Mouse (Mus musculus): ENCODE data around the gene Stk38. TPM values are rescaled to one million over a fixed set of nuclear protein-coding genes. Genes with fewer than 3 reads are reported as not detected.

The Stk38 gene
- polyA plus RNA-seq, 1 experiment from 2014 or later: 122 TPM

- Histone ChIP-seq H3K36me3 (no peaks in the 10 kb centered on the region), H3K4me2 (replicated peaks) (peak within 1 kb of the TSS; percentile 72), H3K27ac (replicated peaks) (peak within 1 kb of the TSS; percentile 98), H3K9me3 (replicated peaks) (no peaks in the 10 kb centered on the region), H3K4me3 (replicated peaks) (peak within 1 kb of the TSS; percentile 80), H3K9ac (peak within 1 kb of the TSS; percentile 88), H3K27me3 (no peaks in the 10 kb centered on the region), H3K4me1 (peaks cover 20% of the 10 kb centered on the region)
- ATAC-seq (ENCODE audit: insufficient number of reproducible peaks, low FRiP score, low TSS enrichment, low read depth): peak; percentile 88
- WGBS: under 1% methylated on average over 68 of the region's 80 CpGs
Measured at GRCm38 (mm10) chr17:28951831-28952799, 55.7 kb downstream of the Stk38 start, which contains the start of gene Kctd20. Gene Kctd20, plus strand, starts transcription at chr17:28951950.

GRCm38 (mm10) chr17:28950751-28951150 lies 57.0 kb downstream of the Stk38 start:
- Histone ChIP-seq H3K9me3 (replicated peaks) (no peaks in the 10 kb centered on the region), H3K27me3 (no peaks in the 10 kb centered on the region), H3K4me1 (peaks cover 20% of the 10 kb centered on the region), H3K4me2 (replicated peaks) (no peak overlapping the region), H3K27ac (replicated peaks) (no peak overlapping the region), H3K36me3 (no peaks in the 10 kb centered on the region), H3K9ac (no peak overlapping the region), H3K4me3 (replicated peaks) (no peak overlapping the region)
- WGBS: 63% methylated on average over 4 of the region's 4 CpGs
- no peak for ATAC-seq (ENCODE audit: insufficient number of reproducible peaks, low FRiP score, low TSS enrichment, low read depth)

DNA sequence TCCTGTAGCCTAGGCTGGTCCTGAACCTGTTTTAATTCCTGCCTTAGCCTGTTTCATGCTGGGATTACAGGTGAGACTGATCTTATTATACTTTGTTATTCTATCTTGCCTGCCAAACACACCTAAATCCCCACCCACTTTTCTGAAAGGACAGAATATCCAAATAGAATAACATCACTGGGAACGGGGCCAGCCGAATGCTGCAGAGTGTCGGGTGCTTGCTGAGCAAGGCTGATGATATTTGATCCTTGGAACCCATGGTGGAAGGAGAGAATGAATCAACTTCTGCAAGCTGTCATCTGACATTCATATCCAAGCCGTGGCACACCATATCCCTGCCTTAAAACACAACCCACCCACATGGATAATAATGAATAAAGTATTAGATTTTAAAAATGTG lies 59.1 kb downstream of the Stk38 start:
- Histone ChIP-seq H3K36me3 (no peaks in the 10 kb centered on the region), H3K9ac (no peak overlapping the region), H3K27ac (replicated peaks) (no peak overlapping the region), H3K9me3 (replicated peaks) (no peaks in the 10 kb centered on the region), H3K4me1 (peaks cover 13% of the 10 kb centered on the region), H3K4me3 (replicated peaks) (no peak overlapping the region), H3K4me2 (replicated peaks) (no peak overlapping the region), H3K27me3 (no peaks in the 10 kb centered on the region)
- ATAC-seq (ENCODE audit: insufficient number of reproducible peaks, low FRiP score, low TSS enrichment, low read depth): no peak
- 34% methylated on average over 4 of the region's 4 CpGs for WGBS

DNA sequence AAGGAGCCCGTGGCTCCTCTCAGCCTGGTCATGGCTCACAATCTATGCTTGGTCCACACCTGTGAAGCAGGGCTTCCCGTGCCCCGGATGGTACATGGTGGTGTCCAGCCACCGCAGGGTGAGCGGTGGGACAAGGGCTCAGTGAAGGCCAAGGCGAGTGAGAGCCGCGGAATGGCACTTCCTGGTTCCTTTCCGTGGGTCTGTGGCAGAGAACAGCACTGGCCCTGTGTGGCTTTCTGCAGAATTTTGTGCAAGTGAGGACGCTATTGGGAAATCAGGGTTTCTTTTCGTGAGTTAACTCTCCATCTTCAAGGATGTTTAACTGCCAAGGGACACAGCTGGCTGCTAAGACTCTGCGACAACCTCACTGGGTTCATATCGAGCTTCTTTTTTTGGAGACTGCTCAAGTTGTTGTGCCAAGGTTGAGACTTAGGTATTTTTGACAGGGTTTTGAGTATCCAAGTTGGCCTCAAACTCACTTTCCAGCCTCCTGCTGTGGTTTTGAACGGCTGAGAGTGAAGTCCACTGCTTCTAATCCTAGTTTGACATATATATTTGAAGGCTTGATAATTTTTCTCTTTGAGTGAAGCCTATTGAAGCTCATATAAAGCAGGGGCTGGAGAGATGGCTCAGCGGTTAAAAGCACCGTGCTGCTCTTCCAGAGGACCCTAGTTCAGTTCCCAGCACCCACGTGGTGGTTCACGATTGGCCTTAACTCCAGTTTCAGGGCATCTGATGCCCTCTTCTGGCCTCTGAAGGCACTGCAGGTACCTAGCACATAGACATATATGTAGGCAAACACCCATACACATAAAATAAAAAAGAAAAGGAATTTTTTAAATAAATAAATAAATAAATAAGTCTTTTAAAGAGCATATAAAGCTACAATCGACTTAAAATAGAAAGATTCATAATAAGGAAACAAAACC lies 60.5 kb downstream of the Stk38 start:
- H3K27me3 ChIP-seq: no peaks in the 10 kb centered on the region
- 90% methylated on average over 19 of the region's 19 CpGs for WGBS
- no peak overlapping the region for H3K9ac ChIP-seq
- H3K27ac ChIP-seq (replicated peaks): no peak overlapping the region
- ATAC-seq (ENCODE audit: insufficient number of reproducible peaks, low FRiP score, low TSS enrichment, low read depth): no peak
- H3K36me3 ChIP-seq: no peaks in the 10 kb centered on the region
- H3K4me2 ChIP-seq (replicated peaks): no peak overlapping the region
- no peaks in the 10 kb centered on the region for H3K9me3 ChIP-seq (replicated peaks)
- no peak overlapping the region for H3K4me3 ChIP-seq (replicated peaks)
- H3K4me1 ChIP-seq: peaks cover 8% of the 10 kb centered on the region; the same call in 1 of the 2 replicates

- no peak overlapping the region for H3K4me3 ChIP-seq (replicated peaks)
- no peaks in the 10 kb centered on the region for H3K27me3 ChIP-seq
- H3K36me3 ChIP-seq: no peaks in the 10 kb centered on the region
- no peaks in the 10 kb centered on the region for H3K9me3 ChIP-seq (replicated peaks)
- H3K4me1 ChIP-seq: no peaks in the 10 kb centered on the region
- no peak overlapping the region for H3K9ac ChIP-seq
- 83% methylated on average over 7 of the region's 7 CpGs for WGBS
- no peak overlapping the region for H3K4me2 ChIP-seq (replicated peaks)
- no peak overlapping the region for H3K27ac ChIP-seq (replicated peaks)
- no peak for ATAC-seq (ENCODE audit: insufficient number of reproducible peaks, low FRiP score, low TSS enrichment, low read depth)
Measured at GRCm38 (mm10) chr17:28944481-28944880, 63.3 kb downstream of the Stk38 start.

GRCm38 (mm10) chr17:28943740-28944139 lies 64.1 kb downstream of the Stk38 start, which contains the start of gene Pxt1:
Gene Pxt1, minus strand, starts transcription at chr17:28943840.
- H3K27ac ChIP-seq (replicated peaks): no peak within 1 kb of the TSS
- H3K9me3 ChIP-seq (replicated peaks): no peaks in the 10 kb centered on the region
- no peak within 1 kb of the TSS for H3K4me2 ChIP-seq (replicated peaks)
- no peaks in the 10 kb centered on the region for H3K36me3 ChIP-seq
- no peaks in the 10 kb centered on the region for H3K4me1 ChIP-seq
- WGBS: 84% methylated on average over 7 of the region's 7 CpGs
- H3K4me3 ChIP-seq (replicated peaks): no peak within 1 kb of the TSS
- no peaks in the 10 kb centered on the region for H3K27me3 ChIP-seq
- no peak within 1 kb of the TSS for H3K9ac ChIP-seq
- ATAC-seq (ENCODE audit: insufficient number of reproducible peaks, low FRiP score, low TSS enrichment, low read depth): no peak

DNA sequence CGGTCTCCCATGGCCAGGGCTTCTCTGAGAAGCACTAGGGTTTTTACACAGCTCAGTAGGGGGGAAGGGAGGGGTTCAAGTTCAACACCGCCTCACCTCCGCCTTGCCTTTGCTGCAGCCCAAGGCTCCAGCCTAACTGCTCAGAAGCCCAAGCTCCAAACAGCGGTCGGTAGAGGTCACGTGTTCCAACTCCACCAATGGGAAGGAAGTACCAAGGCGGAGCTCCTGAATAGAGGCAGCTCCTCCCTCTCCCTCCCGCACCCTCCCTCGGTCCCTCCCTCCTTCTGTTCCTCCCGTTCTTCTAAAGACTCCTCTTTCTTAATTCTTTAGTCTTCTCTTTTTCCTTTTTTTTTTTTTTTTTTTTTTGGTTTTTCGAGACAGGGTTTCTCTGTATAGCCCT lies 65.7 kb downstream of the Stk38 start:
- Histone ChIP-seq H3K9ac (no peak overlapping the region), H3K27me3 (no peaks in the 10 kb centered on the region), H3K27ac (replicated peaks) (no peak overlapping the region), H3K9me3 (replicated peaks) (no peaks in the 10 kb centered on the region), H3K4me1 (no peaks in the 10 kb centered on the region), H3K4me2 (replicated peaks) (no peak overlapping the region), H3K36me3 (no peaks in the 10 kb centered on the region), H3K4me3 (replicated peaks) (no peak overlapping the region)
- no peak for ATAC-seq (ENCODE audit: insufficient number of reproducible peaks, low FRiP score, low TSS enrichment, low read depth)
- WGBS: 81% methylated on average over 10 of the region's 11 CpGs

GRCm38 (mm10) chr17:28940776-28941555 lies 66.8 kb downstream of the Stk38 start:
- Histone ChIP-seq H3K4me2 (replicated peaks) (no peak overlapping the region), H3K9ac (no peak overlapping the region), H3K36me3 (no peaks in the 10 kb centered on the region), H3K4me1 (no peaks in the 10 kb centered on the region), H3K27me3 (no peaks in the 10 kb centered on the region), H3K9me3 (replicated peaks) (no peaks in the 10 kb centered on the region), H3K4me3 (replicated peaks) (no peak overlapping the region), H3K27ac (replicated peaks) (no peak overlapping the region)
- WGBS: 91% methylated on average over 25 of the region's 25 CpGs
- ATAC-seq (ENCODE audit: insufficient number of reproducible peaks, low FRiP score, low TSS enrichment, low read depth): no peak

DNA sequence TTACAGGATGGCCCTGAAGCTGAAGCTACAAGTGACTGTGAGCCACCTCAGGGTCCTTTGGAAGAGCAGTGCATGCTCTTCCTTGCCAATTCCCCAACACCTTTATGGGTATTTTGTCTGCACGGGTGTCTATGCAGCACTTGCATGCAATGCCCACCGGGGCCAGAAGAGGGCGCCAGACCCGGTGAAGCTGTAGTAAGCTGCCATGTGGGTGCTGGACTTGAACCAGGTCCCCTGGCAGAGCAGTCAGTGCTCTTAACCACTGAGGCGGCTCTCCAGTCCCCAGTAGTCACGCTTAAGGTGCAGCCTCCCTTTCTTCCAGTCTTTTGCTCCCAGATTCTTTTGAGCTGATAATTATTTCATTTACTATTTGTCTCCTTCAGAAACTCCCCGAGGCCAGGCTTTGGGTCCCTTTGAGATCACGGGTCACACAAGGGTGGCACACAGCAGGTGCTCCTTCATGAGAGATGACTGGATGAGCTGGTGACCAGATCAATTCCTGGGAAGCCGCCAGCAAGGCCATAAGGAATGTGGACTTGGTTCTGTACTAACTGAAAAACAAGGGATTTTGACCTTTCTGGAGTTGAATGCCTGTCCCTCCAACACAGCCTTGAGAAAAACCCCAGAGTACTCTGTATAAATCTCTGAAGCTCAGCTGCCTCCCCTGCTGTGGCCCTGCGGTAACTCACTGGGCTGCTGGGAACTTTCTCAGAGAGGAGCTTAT lies 71.0 kb downstream of the Stk38 start:
- Histone ChIP-seq H3K27me3 (no peaks in the 10 kb centered on the region), H3K9me3 (replicated peaks) (no peaks in the 10 kb centered on the region), H3K4me1 (no peaks in the 10 kb centered on the region), H3K4me2 (replicated peaks) (no peak overlapping the region), H3K36me3 (no peaks in the 10 kb centered on the region), H3K4me3 (replicated peaks) (no peak overlapping the region), H3K27ac (replicated peaks) (no peak overlapping the region), H3K9ac (no peak overlapping the region)
- no peak for ATAC-seq (ENCODE audit: insufficient number of reproducible peaks, low FRiP score, low TSS enrichment, low read depth)
- WGBS: 78% methylated on average over 10 of the region's 10 CpGs

DNA sequence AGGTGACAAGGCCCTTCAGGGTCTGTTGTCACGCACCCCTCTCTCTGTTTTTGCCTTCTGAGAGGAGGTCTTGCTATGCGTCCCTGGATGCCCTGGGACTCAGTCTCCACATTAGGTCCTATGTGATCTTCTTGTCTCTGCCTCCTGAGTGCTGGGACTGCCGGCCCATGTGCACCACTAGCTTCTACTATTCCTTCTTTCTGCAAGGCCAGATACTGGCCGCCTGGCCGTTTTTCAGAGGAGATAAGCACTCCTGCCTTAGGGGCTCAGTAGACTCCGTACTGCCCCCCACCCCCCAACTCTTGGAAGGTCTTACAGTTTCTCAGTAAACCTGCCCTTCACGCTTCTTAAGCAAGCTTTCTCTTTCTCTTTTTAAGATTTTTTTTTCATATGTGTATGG lies 71.7 kb downstream of the Stk38 start:
- no peak for ATAC-seq (ENCODE audit: insufficient number of reproducible peaks, low FRiP score, low TSS enrichment, low read depth)
- Histone ChIP-seq H3K9me3 (replicated peaks) (no peaks in the 10 kb centered on the region), H3K4me1 (no peaks in the 10 kb centered on the region), H3K4me3 (replicated peaks) (no peak overlapping the region), H3K36me3 (no peaks in the 10 kb centered on the region), H3K9ac (no peak overlapping the region), H3K27me3 (no peaks in the 10 kb centered on the region), H3K27ac (replicated peaks) (no peak overlapping the region), H3K4me2 (replicated peaks) (no peak overlapping the region)
- WGBS: 88% methylated on average over 7 of the region's 7 CpGs
